Mouse (Mus musculus): ENCODE measurements around the gene Gm10959. TPM values are rescaled to one million over a fixed set of nuclear protein-coding genes. Genes with fewer than 3 reads are reported as not detected.
"Not testable (repeated sequence)": the region's sequence is repeated elsewhere in the genome, so short reads cannot be mapped to it uniquely, and the experiment has no call there.

Gm10959 gene
- polyA plus RNA-seq (2014; fragmentation: Nextera tagmentation; extraction: Ambion mirVana) = not detected in 2 replicates

GRCm38 (mm10) chr3:122919260-122919659 is at the start of gene Gm10959:
Gm10959 (minus strand) TSS chr3:122919360.
- no peak within 1 kb of the TSS for H3K4me3 ChIP-seq (ENCODE audit: low read depth, low read length)
- H3K27me3 ChIP-seq (ENCODE audit: insufficient read depth, low read length) = no peaks in the 10 kb centered on the region
- no peak within 1 kb of the TSS for H3K27ac ChIP-seq (ENCODE audit: low read depth)
- H3K4me1 ChIP-seq (ENCODE audit: insufficient read depth) = no peaks in the 10 kb centered on the region
- DNase-seq (no peak), ATAC-seq (ENCODE audit: insufficient read depth) (no peak)
- WGBS = 73% methylated on average over 8 of the region's 8 CpGs
- H3K9me3 ChIP-seq (ENCODE audit: low read depth, low read length) = no peaks in the 10 kb centered on the region
- no peaks in the 10 kb centered on the region for H3K36me3 ChIP-seq (ENCODE audit: insufficient read depth)
- no peak within 1 kb of the TSS for H3K9ac ChIP-seq
- no peak for TF ChIP-seq CTCF (IDR thresholded peaks at IDR 0.05; ENCODE audit: low read depth)
- H3K4me2 ChIP-seq = no peak within 1 kb of the TSS

DNA sequence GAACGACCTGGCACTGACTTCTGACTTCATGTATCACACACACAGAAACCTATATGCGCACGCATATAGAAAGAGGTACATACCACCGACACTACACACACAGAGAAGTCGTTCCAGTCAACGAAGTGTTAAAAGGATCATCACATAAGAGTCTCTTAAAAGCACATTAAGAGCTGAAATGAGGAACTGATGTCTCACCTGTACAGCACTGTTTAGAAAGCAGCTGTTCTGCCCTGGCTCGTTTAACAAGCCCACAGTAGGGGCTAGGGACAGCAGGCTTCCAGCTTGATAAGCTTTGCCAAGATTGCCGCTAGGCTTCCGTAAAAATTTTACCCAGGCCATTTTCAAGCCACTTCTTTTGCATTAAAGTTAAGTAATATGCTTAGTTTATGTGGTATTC is 49.2 kb upstream of the Gm10959 start:
- H3K4me2 ChIP-seq = no peak overlapping the region
- ATAC-seq (ENCODE audit: insufficient read depth) = no peak
- WGBS = 89% methylated on average over 9 of the region's 9 CpGs

GRCm38 (mm10) chr3:122964301-122964700 is 45.1 kb upstream of the Gm10959 start:
- H3K9me3 ChIP-seq (ENCODE audit: low read depth, low read length) = no peaks in the 10 kb centered on the region
- H3K27ac ChIP-seq (ENCODE audit: low read depth) = no peak overlapping the region
- no peak overlapping the region for H3K4me3 ChIP-seq (ENCODE audit: low read depth, low read length)
- no peak for TF ChIP-seq CTCF (IDR thresholded peaks at IDR 0.05; ENCODE audit: low read depth)
- DNase-seq (no peak), ATAC-seq (ENCODE audit: insufficient read depth) (no peak)
- H3K4me1 ChIP-seq (ENCODE audit: insufficient read depth) = no peaks in the 10 kb centered on the region
- no peaks in the 10 kb centered on the region for H3K27me3 ChIP-seq (ENCODE audit: insufficient read depth, low read length)
- H3K9ac ChIP-seq = no peak overlapping the region
- no peak overlapping the region for H3K4me2 ChIP-seq
- WGBS = 77% methylated on average over 5 of the region's 5 CpGs
- H3K36me3 ChIP-seq (ENCODE audit: insufficient read depth) = peaks cover 22% of the 10 kb centered on the region; the same call in 1 of the 2 replicates

More for the DNA sequence above, 49.2 kb upstream of the Gm10959 start:
- H3K36me3 ChIP-seq (ENCODE audit: insufficient read depth) = peaks cover 9% of the 10 kb centered on the region; the same call in 1 of the 2 replicates
- DNase-seq = no peak
- H3K4me1 ChIP-seq (ENCODE audit: insufficient read depth) = no peaks in the 10 kb centered on the region
- H3K4me3 ChIP-seq (ENCODE audit: low read depth, low read length) = no peak overlapping the region
- H3K27me3 ChIP-seq (ENCODE audit: insufficient read depth, low read length) = no peaks in the 10 kb centered on the region
- no peak overlapping the region for H3K27ac ChIP-seq (ENCODE audit: low read depth)
- no peaks in the 10 kb centered on the region for H3K9me3 ChIP-seq (ENCODE audit: low read depth, low read length)
- H3K9ac ChIP-seq = no peak overlapping the region
- TF ChIP-seq CTCF (IDR thresholded peaks at IDR 0.05; ENCODE audit: low read depth) = no peak

DNA sequence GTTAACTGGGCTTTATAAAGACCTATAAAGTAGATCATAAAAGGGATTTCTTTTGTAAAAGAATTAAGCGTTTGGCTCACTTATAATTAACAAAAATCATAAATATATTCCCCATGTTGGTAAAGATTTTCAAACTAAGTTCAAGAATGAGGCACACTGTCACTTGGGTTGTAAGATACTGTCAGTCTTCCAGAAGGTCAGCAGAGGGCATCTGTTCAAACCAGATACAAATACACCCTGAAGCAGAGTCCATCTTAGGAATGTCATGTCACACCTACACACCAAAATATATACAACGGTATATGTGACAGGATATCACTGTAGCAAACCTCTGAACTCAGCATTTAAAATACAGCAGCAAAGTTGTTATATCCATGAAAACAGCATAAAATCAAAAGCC is 31.0 kb upstream of the Gm10959 start:
- H3K4me2 ChIP-seq = no peak overlapping the region
- H3K36me3 ChIP-seq (ENCODE audit: insufficient read depth) = peaks cover 18% of the 10 kb centered on the region; the same call in 1 of the 2 replicates
- 65% methylated on average over 2 of the region's 2 CpGs for WGBS
- no peak overlapping the region for H3K9ac ChIP-seq
- no peak overlapping the region for H3K4me3 ChIP-seq (ENCODE audit: low read depth, low read length)
- H3K9me3 ChIP-seq (ENCODE audit: low read depth, low read length) = no peaks in the 10 kb centered on the region
- H3K4me1 ChIP-seq (ENCODE audit: insufficient read depth) = no peaks in the 10 kb centered on the region
- no peak overlapping the region for H3K27ac ChIP-seq (ENCODE audit: low read depth)
- ATAC-seq (ENCODE audit: insufficient read depth) (no peak), DNase-seq (no peak)
- no peaks in the 10 kb centered on the region for H3K27me3 ChIP-seq (ENCODE audit: insufficient read depth, low read length)
- TF ChIP-seq CTCF (IDR thresholded peaks at IDR 0.05; ENCODE audit: low read depth) = no peak

GRCm38 (mm10) chr3:122943387-122943890 is 24.3 kb upstream of the Gm10959 start:
- H3K4me2 ChIP-seq = no peak overlapping the region
- no peak overlapping the region for H3K27ac ChIP-seq (ENCODE audit: low read depth)
- 69% methylated on average over 6 of the region's 6 CpGs for WGBS
- H3K4me3 ChIP-seq (ENCODE audit: low read depth, low read length) = no peak overlapping the region
- no peak overlapping the region for H3K9ac ChIP-seq
- H3K9me3 ChIP-seq (ENCODE audit: low read depth, low read length) = no peaks in the 10 kb centered on the region
- H3K4me1 ChIP-seq (ENCODE audit: insufficient read depth) = no peaks in the 10 kb centered on the region
- no peak for ATAC-seq (ENCODE audit: insufficient read depth)
- DNase-seq = no peak
- H3K27me3 ChIP-seq (ENCODE audit: insufficient read depth, low read length) = no peaks in the 10 kb centered on the region
- no peak for TF ChIP-seq CTCF (IDR thresholded peaks at IDR 0.05; ENCODE audit: low read depth)
- H3K36me3 ChIP-seq (ENCODE audit: insufficient read depth) = 0 out of 2 replicates have a peak, but pooled peaks cover 2% of the 10 kb centered on the region

DNA sequence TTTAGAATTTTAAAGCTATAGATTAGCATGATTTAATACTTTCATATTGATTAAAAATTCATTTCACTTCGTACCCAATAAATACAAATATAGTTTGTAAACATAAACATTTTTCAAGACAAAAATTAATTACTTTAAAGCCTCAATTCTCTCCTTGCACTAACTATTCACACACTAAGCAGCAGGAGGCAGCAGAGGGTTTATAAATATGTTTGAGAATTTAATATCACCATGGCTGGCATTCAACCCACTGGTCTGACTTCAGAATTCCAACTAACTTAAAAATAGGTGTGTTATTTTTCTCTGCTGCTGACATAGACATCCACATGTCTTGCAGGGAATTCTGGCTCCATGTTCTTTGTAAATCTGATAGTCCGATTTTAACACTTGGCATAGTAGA is 20.1 kb upstream of the Gm10959 start:
- peak; percentile 67 for TF ChIP-seq CTCF (IDR thresholded peaks at IDR 0.05; ENCODE audit: low read depth)
- H3K9me3 ChIP-seq (ENCODE audit: low read depth, low read length) = no peaks in the 10 kb centered on the region
- 67% methylated on average over 2 of the region's 2 CpGs for WGBS
- H3K27me3 ChIP-seq (ENCODE audit: insufficient read depth, low read length) = no peaks in the 10 kb centered on the region
- H3K36me3 ChIP-seq (ENCODE audit: insufficient read depth) = 0 out of 2 replicates have a peak, but pooled peaks cover under 1% of the 10 kb centered on the region
- no peak overlapping the region for H3K4me2 ChIP-seq
- DNase-seq (peak; percentile 88), ATAC-seq (ENCODE audit: insufficient read depth) (no peak)
- no peaks in the 10 kb centered on the region for H3K4me1 ChIP-seq (ENCODE audit: insufficient read depth)
- no peak overlapping the region for H3K4me3 ChIP-seq (ENCODE audit: low read depth, low read length)
- no peak overlapping the region for H3K9ac ChIP-seq
- H3K27ac ChIP-seq (ENCODE audit: low read depth) = no peak overlapping the region

- not testable (repeated sequence) for H3K27ac ChIP-seq (ENCODE audit: low read depth); H3K4me1 ChIP-seq (ENCODE audit: insufficient read depth); DNase-seq; H3K4me2 ChIP-seq; H3K9ac ChIP-seq; H3K27me3 ChIP-seq (ENCODE audit: insufficient read depth, low read length); H3K9me3 ChIP-seq (ENCODE audit: low read depth, low read length); ATAC-seq (ENCODE audit: insufficient read depth); H3K4me3 ChIP-seq (ENCODE audit: low read depth, low read length); H3K36me3 ChIP-seq (ENCODE audit: insufficient read depth)
- 77% methylated on average over 13 of the region's 13 CpGs for WGBS
Observed at GRCm38 (mm10) chr3:122937176-122937575, 18.0 kb upstream of the Gm10959 start.
